Mouse (Mus musculus) limb, embryonic 14.5 days (tissue): Measurements from ENCODE around the gene Tox2. TPM values are rescaled to one million over a fixed set of nuclear protein-coding genes. Genes with fewer than 3 reads are reported as not detected.

Experiments used
- ATAC-seq: fragments of 200-750 bp; cut with Nextera tagmentation; 2 replicates; pipeline ENCODE4 v1.8.0; 2017; ENCODE audit warnings: low read depth, moderate number of reproducible peaks, moderate TSS enrichment; ENCODE audit not compliant: low FRiP score
- DNase-seq: peaks from one replicate; pipeline ENCODE4 v3.0.0-alpha.2; 2015; ENCODE audit warnings: low spot score
- H3K27ac ChIP-seq: fragments of 300-500 bp; sonication (generic); replicated peaks from 2 replicates; pipeline ENCODE4 v1.5.1; 2014; ENCODE audit warnings: low read depth, mild to moderate bottlenecking, low read length, moderate library complexity, mixed read lengths
- H3K27me3 ChIP-seq: fragments of 300-500 bp; sonication (generic); 2 replicates; pipeline ENCODE4 v1.6.1; 2014; ENCODE audit warnings: low read length, mixed read lengths; ENCODE audit not compliant: control insufficient read depth, insufficient read depth
- H3K36me3 ChIP-seq: fragments of 300-500 bp; sonication (generic); 2 replicates; pipeline ENCODE4 v1.6.1; 2014; ENCODE audit warnings: mild to moderate bottlenecking, low read length, moderate library complexity, mixed read lengths; ENCODE audit not compliant: control insufficient read depth, insufficient read depth
- H3K4me1 ChIP-seq: fragments of 300-500 bp; sonication (generic); 2 replicates; pipeline ENCODE4 v1.6.1; 2014; ENCODE audit warnings: antibody characterized with exemption, low read length, mixed read lengths; ENCODE audit not compliant: control insufficient read depth, insufficient read depth
- H3K4me2 ChIP-seq: fragments of 300-500 bp; sonication (generic); replicated peaks from 2 replicates; pipeline ENCODE4 v1.6.1; 2014; ENCODE audit warnings: low read depth, mild to moderate bottlenecking, low read length, moderate library complexity; ENCODE audit not compliant: severe bottlenecking
- H3K4me3 ChIP-seq: fragments of 300-500 bp; sonication (generic); replicated peaks from 2 replicates; pipeline ENCODE4 v1.5.1; 2014; ENCODE audit warnings: low read length
- H3K9ac ChIP-seq: fragments of 300-500 bp; sonication (generic); 2 replicates; pipeline ENCODE4 v1.6.1; 2014; ENCODE audit warnings: mild to moderate bottlenecking, low read depth, low read length, moderate library complexity; ENCODE audit not compliant: severe bottlenecking
- H3K9me3 ChIP-seq: fragments of 300-500 bp; sonication (generic); 2 replicates; pipeline ENCODE4 v1.6.1; 2016; ENCODE audit warnings: low read length; ENCODE audit not compliant: control insufficient read depth
- POLR2A ChIP-seq: fragments of 200-500 bp; IDR thresholded peaks from 2 replicates; pipeline ENCODE4 v1.8.0; 2012; ENCODE audit warnings: inconsistent platforms, mild to moderate bottlenecking, moderate library complexity, borderline replicate concordance; ENCODE audit not compliant: insufficient read depth, insufficient read length; ENCODE audit errors: extremely low read depth
- WGBS: fragments of 180-500 bp; shearing (Covaris S2); extraction: QIAGEN DNeasy Blood & Tissue Kit; methylation state at CpG from one replicate; pipeline ENCODE4 v1.1.7; 2014; 5-methylcytosine and 5-hydroxymethylcytosine counted together
- polyA plus RNA-seq, 2 experiments: library from polyadenylated mRNA; depleted of rRNA in 1 of 2; stranded (reverse) in 1 of 2; unstranded in 1 of 2; fragments of >200 nt; fragmentation: Nextera tagmentation in 1 of 2; extraction: Ambion mirVana in 1 of 2; gene quantifications; 2 replicates each; pipeline versions ENCODE4 v1.2.1 to v1.2.3; 2012 to 2014

The Tox2 gene
- polyA plus RNA-seq, 2 experiments = 4.8 to 10.3 TPM

DNA sequence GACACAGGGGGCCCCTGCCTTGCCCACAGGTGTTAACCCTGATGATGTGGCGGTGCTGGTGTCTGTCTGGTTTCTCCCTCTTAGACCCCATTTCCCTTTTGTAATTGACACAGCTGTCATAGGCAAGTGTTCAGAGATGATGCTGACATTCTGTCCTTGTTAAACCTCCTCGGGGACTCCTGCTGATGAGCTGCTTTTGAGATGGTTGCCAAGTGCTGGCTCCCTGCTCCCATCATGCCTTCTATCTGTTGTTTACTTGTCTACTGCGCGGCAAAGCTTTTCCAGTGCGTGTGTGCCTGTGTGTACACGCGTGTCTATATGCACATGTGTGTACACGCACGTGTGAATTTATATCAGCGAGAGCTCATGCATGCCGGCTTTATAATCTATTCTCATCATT lies 31.0 kb upstream of the Tox2 start:
- WGBS = 88% methylated on average over 11 of the region's 11 CpGs

GRCm38 (mm10) chr2:163174066-163174465 lies 28.9 kb upstream of the Tox2 start:
- Histone ChIP-seq H3K9me3 (no peaks in the 10 kb centered on the region), H3K4me3 (no peak overlapping the region), H3K4me2 (no peak overlapping the region), H3K36me3 (no peaks in the 10 kb centered on the region), H3K27me3 (no peaks in the 10 kb centered on the region), H3K4me1 (peaks cover 9% of the 10 kb centered on the region), H3K9ac (no peak overlapping the region), H3K27ac (no peak overlapping the region)
- ATAC-seq = no peak
- no peak for TF ChIP-seq POLR2A
- DNase-seq = no peak
- 22% methylated on average over 7 of the region's 7 CpGs for WGBS

More for the DNA sequence above, 31.0 kb upstream of the Tox2 start:
- DNase-seq = no peak
- Histone ChIP-seq H3K27ac (no peak overlapping the region), H3K4me1 (peaks cover 9% of the 10 kb centered on the region), H3K27me3 (no peaks in the 10 kb centered on the region), H3K9ac (no peak overlapping the region), H3K4me2 (no peak overlapping the region), H3K36me3 (no peaks in the 10 kb centered on the region), H3K9me3 (no peaks in the 10 kb centered on the region), H3K4me3 (no peak overlapping the region)
- TF ChIP-seq POLR2A = no peak
- no peak for ATAC-seq

DNA sequence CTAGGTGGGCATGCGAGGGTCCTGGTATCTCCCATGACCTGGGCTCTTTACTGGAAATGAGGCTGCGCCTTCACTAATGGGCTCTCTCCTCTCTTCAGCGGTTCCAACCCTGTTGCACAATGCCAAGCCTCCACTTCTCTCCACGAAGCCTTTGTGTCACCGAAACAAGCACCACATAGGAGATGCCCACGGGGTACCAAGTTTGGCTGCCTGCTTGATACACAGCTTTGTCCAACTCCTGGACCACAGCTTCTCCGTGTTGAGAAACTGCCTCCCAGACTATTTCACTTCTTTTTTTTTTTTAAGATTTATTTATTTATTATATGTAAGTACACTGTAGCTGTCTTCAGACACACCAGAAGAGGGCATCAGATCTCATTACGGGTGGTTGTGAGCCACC lies 27.1 kb upstream of the Tox2 start:
- Histone ChIP-seq H3K9me3 (no peaks in the 10 kb centered on the region), H3K4me2 (no peak overlapping the region), H3K27me3 (no peaks in the 10 kb centered on the region), H3K9ac (no peak overlapping the region), H3K36me3 (no peaks in the 10 kb centered on the region), H3K27ac (no peak overlapping the region), H3K4me1 (peaks cover 9% of the 10 kb centered on the region), H3K4me3 (no peak overlapping the region)
- DNase-seq = no peak
- TF ChIP-seq POLR2A = no peak
- WGBS = 96% methylated on average over 7 of the region's 8 CpGs
- no peak for ATAC-seq

DNA sequence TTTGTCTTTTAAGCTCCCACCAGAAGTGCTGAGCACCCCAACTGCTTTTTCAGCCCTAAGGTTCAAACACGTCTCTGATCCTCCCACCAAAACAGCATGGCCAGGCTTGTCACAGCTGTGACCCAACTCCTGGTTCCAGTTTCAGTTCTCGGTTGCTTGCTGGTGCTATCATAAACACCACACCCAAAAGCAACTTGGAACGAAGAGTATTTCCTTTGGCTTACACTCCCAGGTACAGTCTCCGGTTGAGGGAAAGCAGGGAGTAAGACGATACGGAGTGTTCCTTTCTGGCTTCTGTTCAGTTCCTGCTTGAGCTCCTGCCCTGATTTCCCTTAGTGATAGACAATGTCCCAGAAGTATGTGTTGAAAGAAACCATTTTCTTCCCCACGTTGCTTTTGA lies 26.4 kb upstream of the Tox2 start:
- no peak overlapping the region for H3K9ac ChIP-seq
- peaks cover 9% of the 10 kb centered on the region for H3K4me1 ChIP-seq
- no peak overlapping the region for H3K4me2 ChIP-seq
- ATAC-seq = no peak
- no peak overlapping the region for H3K4me3 ChIP-seq
- no peak overlapping the region for H3K27ac ChIP-seq
- peak; percentile 27 for DNase-seq
- no peaks in the 10 kb centered on the region for H3K36me3 ChIP-seq
- TF ChIP-seq POLR2A = no peak
- no peaks in the 10 kb centered on the region for H3K27me3 ChIP-seq
- WGBS = 47% methylated on average over 7 of the region's 7 CpGs
- H3K9me3 ChIP-seq = no peaks in the 10 kb centered on the region

DNA sequence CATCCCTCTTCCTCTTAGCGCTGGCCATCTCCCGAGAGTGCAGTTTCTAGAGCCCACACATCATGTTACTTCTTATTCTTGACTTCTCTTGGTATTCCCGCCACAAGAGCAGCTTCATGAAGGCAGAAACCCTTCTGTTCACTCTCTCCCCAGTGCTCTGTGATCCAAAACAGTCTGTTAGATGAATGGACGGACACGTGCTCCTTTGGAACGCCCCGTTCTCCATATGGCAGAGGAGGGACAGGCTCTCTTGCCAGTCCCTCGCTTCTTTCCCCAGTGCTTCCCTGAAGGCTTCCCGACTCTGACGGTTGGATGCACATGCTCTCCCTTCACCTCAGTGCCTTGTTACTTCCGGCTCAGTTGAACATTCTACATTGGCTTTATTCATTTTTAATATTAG lies 15.4 kb upstream of the Tox2 start:
- no peak for TF ChIP-seq POLR2A
- Histone ChIP-seq H3K36me3 (no peaks in the 10 kb centered on the region), H3K4me2 (no peak overlapping the region), H3K9ac (no peak overlapping the region), H3K4me1 (peaks cover 8% of the 10 kb centered on the region), H3K27me3 (no peaks in the 10 kb centered on the region), H3K9me3 (no peaks in the 10 kb centered on the region), H3K4me3 (no peak overlapping the region), H3K27ac (no peak overlapping the region)
- no peak for ATAC-seq
- WGBS = 70% methylated on average over 11 of the region's 11 CpGs
- no peak for DNase-seq

DNA sequence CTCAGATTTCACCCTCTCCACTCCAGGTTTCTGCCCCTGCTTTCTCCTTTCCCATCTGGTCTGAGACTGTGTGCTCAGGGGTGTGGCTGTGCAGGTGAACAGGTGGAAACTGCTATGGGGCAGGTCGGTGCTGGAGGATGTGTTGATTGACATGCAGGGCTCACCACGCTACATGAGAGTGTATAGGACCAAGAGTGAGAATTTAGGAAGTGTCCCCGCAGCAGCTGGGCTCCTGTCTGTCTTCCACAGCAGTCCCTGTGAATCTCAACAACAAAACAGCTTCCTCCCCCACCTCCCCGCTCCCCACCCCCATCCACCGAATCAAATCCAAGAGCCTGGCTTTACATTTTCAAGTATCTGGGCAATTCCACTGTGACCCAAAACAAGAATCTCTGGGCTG lies 13.3 kb upstream of the Tox2 start:
- H3K27me3 ChIP-seq = no peaks in the 10 kb centered on the region
- WGBS = 17% methylated on average over 5 of the region's 5 CpGs
- ATAC-seq (no peak), DNase-seq (no peak)
- no peak overlapping the region for H3K9ac ChIP-seq
- no peak overlapping the region for H3K27ac ChIP-seq
- no peak overlapping the region for H3K4me2 ChIP-seq
- H3K9me3 ChIP-seq = no peaks in the 10 kb centered on the region
- H3K36me3 ChIP-seq = no peaks in the 10 kb centered on the region
- H3K4me1 ChIP-seq = peaks cover 18% of the 10 kb centered on the region
- no peak overlapping the region for H3K4me3 ChIP-seq
- TF ChIP-seq POLR2A = no peak
